Mouse (Mus musculus): ENCODE measurements around the gene Slc25a33. TPM values are rescaled to one million over a fixed set of nuclear protein-coding genes. Genes with fewer than 3 reads are reported as not detected.

Slc25a33 gene
- polyA plus RNA-seq, 1 experiment, result 0.09 TPM

- H3K4me1 ChIP-seq (ENCODE audit: control insufficient read depth), result peaks cover 29% of the 10 kb centered on the region
- TF ChIP-seq GATA1 (IDR thresholded peaks at IDR 0.05; ENCODE audit: low read length) (no peak), TAL1 (IDR thresholded peaks at IDR 0.05; ENCODE audit: low read length) (no peak)
- H3K4me3 ChIP-seq (replicated peaks), result peak overlapping the region; percentile 67
- H3K9me3 ChIP-seq (ENCODE audit: control insufficient read depth, low read length), result no peaks in the 10 kb centered on the region
- no peaks in the 10 kb centered on the region for H3K36me3 ChIP-seq (ENCODE audit: control insufficient read depth)
- peaks cover 11% of the 10 kb centered on the region for H3K27me3 ChIP-seq (ENCODE audit: control insufficient read depth)
These were observed 75.8 kb downstream of the Slc25a33 start for GRCm38 (mm10) chr4:149698197-149698821.

- peaks cover 9% of the 10 kb centered on the region for H3K27me3 ChIP-seq (ENCODE audit: control insufficient read depth)
- H3K4me3 ChIP-seq (replicated peaks), result peak overlapping the region; percentile 67
- TF ChIP-seq TAL1 (IDR thresholded peaks at IDR 0.05; ENCODE audit: low read length), result no peak
- TF ChIP-seq GATA1 (IDR thresholded peaks at IDR 0.05; ENCODE audit: low read length), result no peak
- H3K9me3 ChIP-seq (ENCODE audit: control insufficient read depth, low read length), result no peaks in the 10 kb centered on the region
- peaks cover 29% of the 10 kb centered on the region for H3K4me1 ChIP-seq (ENCODE audit: control insufficient read depth)
- no peaks in the 10 kb centered on the region for H3K36me3 ChIP-seq (ENCODE audit: control insufficient read depth)
These were observed 76.4 kb downstream of the Slc25a33 start for GRCm38 (mm10) chr4:149697506-149698196.

GRCm38 (mm10) chr4:149696189-149696971, 77.7 kb downstream of the Slc25a33 start:
- Histone ChIP-seq H3K27me3 (ENCODE audit: control insufficient read depth) (peaks cover 8% of the 10 kb centered on the region), H3K4me1 (ENCODE audit: control insufficient read depth) (peaks cover 30% of the 10 kb centered on the region), H3K36me3 (ENCODE audit: control insufficient read depth) (no peaks in the 10 kb centered on the region), H3K4me3 (replicated peaks) (no peak overlapping the region), H3K9me3 (ENCODE audit: control insufficient read depth, low read length) (no peaks in the 10 kb centered on the region)
- TF ChIP-seq TAL1 (IDR thresholded peaks at IDR 0.05; ENCODE audit: low read length) (no peak), GATA1 (IDR thresholded peaks at IDR 0.05; ENCODE audit: low read length) (no peak)

Other genes with a start within 250 kb of the Slc25a33 start
- gene Clstn1, start 187.8 kb downstream of the Slc25a33 start, polyA plus RNA-seq (2012), result 0.05 and 0.08 TPM in 2 replicates
- 0.13 and 0.31 TPM in 2 replicates for gene Pik3cd, start 71.7 kb downstream of the Slc25a33 start, polyA plus RNA-seq (2012)
- 1.4 and 1.5 TPM in 2 replicates for gene Tmem201, start 36.2 kb downstream of the Slc25a33 start, polyA plus RNA-seq (2012)
- not detected in 2 replicates for gene Spsb1, start 180.8 kb upstream of the Slc25a33 start, polyA plus RNA-seq (2012)
- gene H6pd, start 234.7 kb upstream of the Slc25a33 start, polyA plus RNA-seq (2012), result 0.03 and 0.06 TPM in 2 replicates

All from erythroblast, embryonic 14.5 days (primary cell).